Mouse (Mus musculus) limb, embryonic 14.5 days (tissue): ENCODE measurements at regions not wholly inside any gene's neighbourhood (a gene's known extent, or its start where the extent isn't known, plus 50 kb on each side); places are given as distances from the start of the nearest gene placed in this dataset.
"Not testable (repeated sequence)": the region's sequence is repeated elsewhere in the genome, so short reads cannot be mapped to it uniquely, and the experiment has no call there.

Experiments
- ATAC-seq: fragments of 200-750 bp; cut with Nextera tagmentation; 2 replicates; pipeline ENCODE4 v1.8.0; 2017; ENCODE audit warnings: low read depth, moderate number of reproducible peaks, moderate TSS enrichment; ENCODE audit not compliant: low FRiP score
- DNase-seq: peaks from one replicate; pipeline ENCODE4 v3.0.0-alpha.2; 2015; ENCODE audit warnings: low spot score
- H3K27ac ChIP-seq: fragments of 300-500 bp; sonication (generic); replicated peaks from 2 replicates; pipeline ENCODE4 v1.5.1; 2014; ENCODE audit warnings: low read depth, mild to moderate bottlenecking, low read length, moderate library complexity, mixed read lengths
- H3K27me3 ChIP-seq: fragments of 300-500 bp; sonication (generic); 2 replicates; pipeline ENCODE4 v1.6.1; 2014; ENCODE audit warnings: low read length, mixed read lengths; ENCODE audit not compliant: control insufficient read depth, insufficient read depth
- H3K36me3 ChIP-seq: fragments of 300-500 bp; sonication (generic); 2 replicates; pipeline ENCODE4 v1.6.1; 2014; ENCODE audit warnings: mild to moderate bottlenecking, low read length, moderate library complexity, mixed read lengths; ENCODE audit not compliant: control insufficient read depth, insufficient read depth
- H3K4me1 ChIP-seq: fragments of 300-500 bp; sonication (generic); 2 replicates; pipeline ENCODE4 v1.6.1; 2014; ENCODE audit warnings: antibody characterized with exemption, low read length, mixed read lengths; ENCODE audit not compliant: control insufficient read depth, insufficient read depth
- H3K4me2 ChIP-seq: fragments of 300-500 bp; sonication (generic); replicated peaks from 2 replicates; pipeline ENCODE4 v1.6.1; 2014; ENCODE audit warnings: low read depth, mild to moderate bottlenecking, low read length, moderate library complexity; ENCODE audit not compliant: severe bottlenecking
- H3K4me3 ChIP-seq: fragments of 300-500 bp; sonication (generic); replicated peaks from 2 replicates; pipeline ENCODE4 v1.5.1; 2014; ENCODE audit warnings: low read length
- H3K9ac ChIP-seq: fragments of 300-500 bp; sonication (generic); 2 replicates; pipeline ENCODE4 v1.6.1; 2014; ENCODE audit warnings: mild to moderate bottlenecking, low read depth, low read length, moderate library complexity; ENCODE audit not compliant: severe bottlenecking
- H3K9me3 ChIP-seq: fragments of 300-500 bp; sonication (generic); 2 replicates; pipeline ENCODE4 v1.6.1; 2016; ENCODE audit warnings: low read length; ENCODE audit not compliant: control insufficient read depth
- POLR2A ChIP-seq: fragments of 200-500 bp; IDR thresholded peaks from 2 replicates; pipeline ENCODE4 v1.8.0; 2012; ENCODE audit warnings: inconsistent platforms, mild to moderate bottlenecking, moderate library complexity, borderline replicate concordance; ENCODE audit not compliant: insufficient read depth, insufficient read length; ENCODE audit errors: extremely low read depth
- WGBS: fragments of 180-500 bp; shearing (Covaris S2); extraction: QIAGEN DNeasy Blood & Tissue Kit; methylation state at CpG from one replicate; pipeline ENCODE4 v1.1.7; 2014; 5-methylcytosine and 5-hydroxymethylcytosine counted together

DNA sequence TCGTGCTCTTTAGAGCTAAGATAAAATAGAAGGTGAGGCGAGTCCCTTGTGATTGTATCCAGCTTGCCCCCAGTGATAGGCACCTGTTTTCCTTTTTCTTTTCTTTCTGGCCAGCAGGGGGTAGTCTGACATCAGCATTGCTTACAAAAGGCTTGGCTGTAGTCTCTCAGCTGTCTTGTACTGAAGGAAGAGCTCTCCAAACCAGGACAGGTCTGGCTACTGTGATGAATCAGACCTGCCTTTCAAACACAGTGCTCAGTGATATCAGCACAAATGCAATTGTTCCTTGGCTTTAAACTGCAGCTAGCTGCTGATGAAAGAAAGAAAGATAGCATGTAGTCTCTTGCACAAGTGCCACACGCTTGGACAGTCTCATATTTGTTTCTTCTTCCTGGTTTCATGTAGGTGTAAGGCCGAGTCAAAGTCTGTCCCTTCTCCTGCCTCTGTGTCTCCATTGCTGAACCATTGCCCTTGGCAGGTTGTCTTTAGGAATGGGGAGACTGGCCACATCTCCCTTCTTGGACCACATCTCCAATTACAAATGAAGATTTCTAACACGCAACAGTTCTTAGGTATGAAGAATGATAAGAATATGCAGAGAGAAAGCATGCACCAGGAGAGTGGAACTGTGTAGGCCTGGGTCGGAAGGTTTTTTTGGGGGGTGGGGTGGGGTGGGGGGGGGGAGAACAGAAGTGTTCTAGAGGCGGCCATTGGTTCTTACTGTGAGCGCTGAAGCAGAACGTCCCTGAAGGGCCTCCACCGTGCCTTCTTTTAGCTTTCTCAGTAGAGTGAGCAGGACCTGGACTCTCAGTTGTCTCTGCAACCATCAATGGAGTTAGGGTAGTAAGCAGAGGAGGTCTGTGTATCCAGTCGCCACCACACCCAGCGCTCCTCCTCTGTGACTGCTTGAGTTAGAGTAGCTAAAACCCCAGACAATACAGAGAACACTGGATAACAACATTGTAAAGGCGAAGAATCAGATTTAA lies 200.9 kb downstream of the Faxc start:
- no peak for TF ChIP-seq POLR2A
- Histone ChIP-seq H3K4me3 (no peak overlapping the region), H3K36me3 (no peaks in the 10 kb centered on the region), H3K27ac (no peak overlapping the region), H3K27me3 (no peaks in the 10 kb centered on the region), H3K4me1 (no peaks in the 10 kb centered on the region), H3K9me3 (no peaks in the 10 kb centered on the region), H3K9ac (no peak overlapping the region), H3K4me2 (no peak overlapping the region)
- DNase-seq (peak; percentile 36), ATAC-seq (peak; percentile 30; the same call in 1 of the 2 replicates)
- 69% methylated on average over 13 of the region's 13 CpGs for WGBS

DNA sequence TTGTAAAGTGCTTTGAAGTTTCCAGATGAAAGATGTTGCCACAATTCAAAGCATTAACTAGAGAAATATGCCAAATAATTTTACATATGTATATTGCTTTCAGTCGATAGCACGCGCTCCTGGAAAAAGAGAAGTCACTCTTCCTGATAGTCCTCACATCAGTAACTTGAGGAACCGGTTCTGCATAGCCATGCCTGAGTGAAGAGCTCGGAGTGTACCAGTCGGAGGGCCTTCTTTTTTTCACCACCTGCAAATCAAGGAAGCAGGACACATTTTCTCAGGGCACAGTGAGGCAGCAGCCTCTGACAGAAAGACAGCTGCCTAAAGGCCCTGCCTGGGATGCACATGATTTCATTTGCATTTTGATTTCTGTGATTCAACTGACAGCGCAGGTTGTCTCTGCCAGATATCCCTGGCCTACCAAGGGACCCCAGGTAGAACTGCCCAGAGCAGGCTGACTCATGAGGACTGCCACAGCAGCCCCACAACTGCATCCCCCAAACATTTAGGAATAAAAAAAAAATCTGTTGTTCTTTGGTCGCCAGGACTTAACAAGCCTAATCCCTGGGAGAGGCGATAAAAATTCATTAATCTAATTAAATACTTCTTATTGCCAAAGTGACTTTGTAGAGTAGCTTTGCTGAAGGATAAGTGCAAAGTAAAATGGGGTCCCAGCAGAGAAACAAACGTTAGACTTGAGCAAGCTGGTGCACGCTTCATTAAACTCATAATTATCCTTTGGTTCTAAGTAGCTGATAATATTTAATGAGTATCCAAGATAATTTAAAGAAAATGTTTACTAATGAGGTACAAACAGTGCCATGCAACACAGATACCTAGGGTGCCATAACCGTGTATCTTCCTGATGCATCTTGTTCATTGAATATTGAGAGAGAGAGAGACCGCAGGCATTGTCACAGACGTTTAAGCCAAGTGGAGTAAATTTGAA lies 202.7 kb downstream of the Faxc start:
- Histone ChIP-seq H3K27me3 (no peaks in the 10 kb centered on the region), H3K4me2 (no peak overlapping the region), H3K36me3 (no peaks in the 10 kb centered on the region), H3K9ac (no peak overlapping the region), H3K9me3 (no peaks in the 10 kb centered on the region), H3K27ac (no peak overlapping the region), H3K4me1 (no peaks in the 10 kb centered on the region), H3K4me3 (no peak overlapping the region)
- TF ChIP-seq POLR2A: no peak
- 44% methylated on average over 14 of the region's 14 CpGs for WGBS
- DNase-seq (no peak), ATAC-seq (no peak)

GRCm38 (mm10) chr4:22140122-22140521 lies 209.0 kb downstream of the Faxc start:
- 50% methylated on average over 3 of the region's 3 CpGs for WGBS
- Histone ChIP-seq H3K9ac (no peak overlapping the region), H3K27ac (no peak overlapping the region), H3K4me2 (no peak overlapping the region), H3K27me3 (no peaks in the 10 kb centered on the region), H3K4me1 (no peaks in the 10 kb centered on the region), H3K4me3 (no peak overlapping the region), H3K36me3 (no peaks in the 10 kb centered on the region), H3K9me3 (no peaks in the 10 kb centered on the region)
- no peak for ATAC-seq
- DNase-seq: no peak
- no peak for TF ChIP-seq POLR2A

- ATAC-seq: no peak
- Histone ChIP-seq H3K4me1 (no peaks in the 10 kb centered on the region), H3K27me3 (no peaks in the 10 kb centered on the region), H3K9me3 (no peaks in the 10 kb centered on the region), H3K9ac (no peak overlapping the region), H3K4me3 (no peak overlapping the region), H3K4me2 (no peak overlapping the region), H3K27ac (no peak overlapping the region), H3K36me3 (no peaks in the 10 kb centered on the region)
- DNase-seq: no peak
- WGBS: 97% methylated on average over 1 of the region's 1 CpGs
- TF ChIP-seq POLR2A: no peak
Measured at GRCm38 (mm10) chr4:22143546-22143945, 212.4 kb downstream of the Faxc start.

- H3K4me3 ChIP-seq, H3K36me3 ChIP-seq, H3K4me1 ChIP-seq, H3K9ac ChIP-seq, H3K27ac ChIP-seq, DNase-seq, ATAC-seq, H3K9me3 ChIP-seq, H3K4me2 ChIP-seq, H3K27me3 ChIP-seq: not testable (repeated sequence)
- 88% methylated on average over 1 of the region's 1 CpGs for WGBS
Measured at GRCm38 (mm10) chr4:22144834-22145233, 212.5 kb upstream of the Fbxl4 start.
